Mouse (Mus musculus) limb, embryonic 12.5 days (tissue): ENCODE measurements around the gene Psmd13. TPM values are rescaled to one million over a fixed set of nuclear protein-coding genes. Genes with fewer than 3 reads are reported as not detected.

Source experiments
- ATAC-seq: fragments of 200-750 bp; cut with Nextera tagmentation; 2 replicates; pipeline ENCODE4 v1.8.0; 2017; ENCODE audit warnings: low read depth, moderate TSS enrichment; ENCODE audit not compliant: insufficient number of reproducible peaks, insufficient read depth, low FRiP score, low TSS enrichment
- H3K27ac ChIP-seq: fragments of 300-500 bp; sonication (generic); 2 replicates; pipeline ENCODE4 v1.5.1; 2016; ENCODE audit warnings: mild to moderate bottlenecking, moderate library complexity
- H3K27me3 ChIP-seq: fragments of 300-500 bp; sonication (generic); 2 replicates; pipeline ENCODE4 v1.6.1; 2016; ENCODE audit warnings: mild to moderate bottlenecking, moderate library complexity
- H3K36me3 ChIP-seq: fragments of 300-500 bp; sonication (generic); 2 replicates; pipeline ENCODE4 v1.6.1; 2016; ENCODE audit warnings: mild to moderate bottlenecking, moderate library complexity
- H3K4me1 ChIP-seq: fragments of 300-500 bp; sonication (generic); replicated peaks from 2 replicates; pipeline ENCODE4 v1.6.1; 2016
- H3K4me2 ChIP-seq: fragments of 300-500 bp; sonication (generic); 2 replicates; pipeline ENCODE4 v1.6.1; 2016; ENCODE audit warnings: mild to moderate bottlenecking, moderate library complexity
- H3K4me3 ChIP-seq: fragments of 300-500 bp; sonication (generic); replicated peaks from 2 replicates; pipeline ENCODE4 v1.5.1; 2016; ENCODE audit warnings: mild to moderate bottlenecking
- H3K9ac ChIP-seq: fragments of 300-500 bp; sonication (generic); replicated peaks from 2 replicates; pipeline ENCODE4 v1.6.1; 2016; ENCODE audit warnings: mild to moderate bottlenecking, moderate library complexity
- H3K9me3 ChIP-seq: fragments of 300-500 bp; sonication (generic); 2 replicates; pipeline ENCODE4 v1.6.1; 2016; ENCODE audit warnings: mild to moderate bottlenecking, moderate library complexity
- WGBS: fragments of 180-500 bp; shearing (Covaris S2); methylation state at CpG from one replicate; pipeline ENCODE4 v1.1.7; 2016; 5-methylcytosine and 5-hydroxymethylcytosine counted together
- polyA plus RNA-seq: library from polyadenylated mRNA; unstranded; fragments of >200 nt; fragmentation: Nextera tagmentation; extraction: Ambion mirVana; gene quantifications from 2 replicates; pipeline ENCODE4 v1.2.1, GENCODE M21; 2016

Psmd13 gene
- 271 and 302 TPM in 2 replicates for polyA plus RNA-seq

- WGBS = under 1% methylated on average over 59 of the region's 59 CpGs
- Histone ChIP-seq H3K27ac (peak within 1 kb of the TSS; percentile 86), H3K9ac (peak within 1 kb of the TSS; percentile 82), H3K4me1 (peaks cover 11% of the 10 kb centered on the region), H3K4me3 (peak within 1 kb of the TSS; percentile 92), H3K36me3 (peaks cover 37% of the 10 kb centered on the region), H3K4me2 (peak within 1 kb of the TSS; percentile 68), H3K27me3 (no peaks in the 10 kb centered on the region), H3K9me3 (no peaks in the 10 kb centered on the region)
- peak; percentile 93 for ATAC-seq
Measured at GRCm38 (mm10) chr7:140881696-140882468, at the start of gene Psmd13, which contains the start of gene Sirt3. Gene Psmd13, plus strand, starts transcription at chr7:140881968. Gene Sirt3, minus strand, starts transcription at chr7:140882309.

GRCm38 (mm10) chr7:140833341-140833740, 48.4 kb upstream of the Psmd13 start:
- H3K4me1 ChIP-seq = no peaks in the 10 kb centered on the region
- ATAC-seq = no peak
- peaks cover 3% of the 10 kb centered on the region; the same call in 1 of the 2 replicates for H3K27me3 ChIP-seq
- no peaks in the 10 kb centered on the region for H3K36me3 ChIP-seq
- no peak overlapping the region for H3K9ac ChIP-seq
- H3K4me2 ChIP-seq = no peak overlapping the region
- no peaks in the 10 kb centered on the region for H3K9me3 ChIP-seq
- no peak overlapping the region for H3K4me3 ChIP-seq
- no peak overlapping the region for H3K27ac ChIP-seq
- 72% methylated on average over 4 of the region's 4 CpGs for whole genome bisulfite sequencing

- 43% methylated on average over 20 of the region's 20 CpGs for WGBS
- ATAC-seq = no peak
- Histone ChIP-seq H3K4me3 (no peak within 1 kb of the TSS), H3K9ac (no peak within 1 kb of the TSS), H3K4me2 (no peak within 1 kb of the TSS), H3K4me1 (no peaks in the 10 kb centered on the region), H3K36me3 (no peaks in the 10 kb centered on the region), H3K27ac (no peak within 1 kb of the TSS), H3K27me3 (peaks cover 20% of the 10 kb centered on the region), H3K9me3 (no peaks in the 10 kb centered on the region)
Measured at GRCm38 (mm10) chr7:140834968-140835757, 46.6 kb upstream of the Psmd13 start, which contains the start of gene Urah. Gene Urah, plus strand, starts transcription at chr7:140835018.

- Histone ChIP-seq H3K4me1 (no peaks in the 10 kb centered on the region), H3K9ac (no peak overlapping the region), H3K4me3 (no peak overlapping the region), H3K27ac (no peak overlapping the region), H3K27me3 (peaks cover 26% of the 10 kb centered on the region), H3K9me3 (no peaks in the 10 kb centered on the region), H3K4me2 (no peak overlapping the region), H3K36me3 (no peaks in the 10 kb centered on the region)
- ATAC-seq = no peak
- 71% methylated on average over 2 of the region's 2 CpGs for WGBS
Measured at GRCm38 (mm10) chr7:140835758-140836087, 46.0 kb upstream of the Psmd13 start.

GRCm38 (mm10) chr7:140836243-140837115, 45.3 kb upstream of the Psmd13 start:
- ATAC-seq = no peak
- H3K4me1 ChIP-seq = 0 out of 2 replicates have a peak, but pooled peaks cover 3% of the 10 kb centered on the region
- no peaks in the 10 kb centered on the region for H3K36me3 ChIP-seq
- no peak overlapping the region for H3K4me2 ChIP-seq
- no peaks in the 10 kb centered on the region for H3K9me3 ChIP-seq
- WGBS = 83% methylated on average over 9 of the region's 9 CpGs
- no peak overlapping the region for H3K4me3 ChIP-seq
- H3K27ac ChIP-seq = no peak overlapping the region
- no peak overlapping the region for H3K9ac ChIP-seq
- H3K27me3 ChIP-seq = peaks cover 33% of the 10 kb centered on the region

GRCm38 (mm10) chr7:140839556-140839955, 42.2 kb upstream of the Psmd13 start:
- H3K9ac ChIP-seq = no peak overlapping the region
- H3K27ac ChIP-seq = no peak overlapping the region
- H3K4me2 ChIP-seq = no peak overlapping the region
- 55% methylated on average over 5 of the region's 5 CpGs for WGBS
- H3K4me3 ChIP-seq = no peak overlapping the region
- H3K36me3 ChIP-seq = no peaks in the 10 kb centered on the region
- 0 out of 2 replicates have a peak, but pooled peaks cover 3% of the 10 kb centered on the region for H3K4me1 ChIP-seq
- ATAC-seq = no peak
- H3K27me3 ChIP-seq = peaks cover 60% of the 10 kb centered on the region
- no peaks in the 10 kb centered on the region for H3K9me3 ChIP-seq

- 41% methylated on average over 18 of the region's 19 CpGs for WGBS
- Histone ChIP-seq H3K27ac (no peak overlapping the region), H3K9me3 (no peaks in the 10 kb centered on the region), H3K9ac (no peak overlapping the region), H3K4me2 (no peak overlapping the region), H3K27me3 (peaks cover 65% of the 10 kb centered on the region), H3K4me1 (peaks cover 3% of the 10 kb centered on the region; the same call in 1 of the 2 replicates), H3K4me3 (no peak overlapping the region), H3K36me3 (no peaks in the 10 kb centered on the region)
- ATAC-seq = no peak
Measured at GRCm38 (mm10) chr7:140840750-140841735, 40.7 kb upstream of the Psmd13 start.

- Histone ChIP-seq H3K4me3 (no peak overlapping the region), H3K4me1 (peaks cover 3% of the 10 kb centered on the region; the same call in 1 of the 2 replicates), H3K9me3 (no peaks in the 10 kb centered on the region), H3K27me3 (peaks cover 64% of the 10 kb centered on the region), H3K27ac (no peak overlapping the region), H3K4me2 (no peak overlapping the region), H3K36me3 (no peaks in the 10 kb centered on the region), H3K9ac (no peak overlapping the region)
- 74% methylated on average over 7 of the region's 7 CpGs for WGBS
- ATAC-seq = no peak
Measured at GRCm38 (mm10) chr7:140843806-140844205, 38.0 kb upstream of the Psmd13 start.

GRCm38 (mm10) chr7:140844905-140845665, 36.7 kb upstream of the Psmd13 start, which contains the start of gene Scgb1c1:
Gene Scgb1c1, plus strand, starts transcription at chr7:140845547.
- no peak within 1 kb of the TSS for H3K4me2 ChIP-seq
- 32% methylated on average over 14 of the region's 14 CpGs for WGBS
- H3K9ac ChIP-seq = no peak within 1 kb of the TSS
- peak; percentile 54; the same call in 1 of the 2 replicates for ATAC-seq
- H3K27me3 ChIP-seq = peaks cover 53% of the 10 kb centered on the region
- H3K4me1 ChIP-seq = peaks cover 3% of the 10 kb centered on the region; the same call in 1 of the 2 replicates
- H3K4me3 ChIP-seq = no peak within 1 kb of the TSS
- H3K27ac ChIP-seq = no peak within 1 kb of the TSS
- H3K9me3 ChIP-seq = no peaks in the 10 kb centered on the region
- H3K36me3 ChIP-seq = no peaks in the 10 kb centered on the region
